Mouse (Mus musculus): ENCODE results near the gene Exoc4. TPM values are rescaled to one million over a fixed set of nuclear protein-coding genes. Genes with fewer than 3 reads are reported as not detected.

The Exoc4 gene
- total and polyA plus RNA-seq, 2 experiments = 3.7 to 28.0 TPM

DNA sequence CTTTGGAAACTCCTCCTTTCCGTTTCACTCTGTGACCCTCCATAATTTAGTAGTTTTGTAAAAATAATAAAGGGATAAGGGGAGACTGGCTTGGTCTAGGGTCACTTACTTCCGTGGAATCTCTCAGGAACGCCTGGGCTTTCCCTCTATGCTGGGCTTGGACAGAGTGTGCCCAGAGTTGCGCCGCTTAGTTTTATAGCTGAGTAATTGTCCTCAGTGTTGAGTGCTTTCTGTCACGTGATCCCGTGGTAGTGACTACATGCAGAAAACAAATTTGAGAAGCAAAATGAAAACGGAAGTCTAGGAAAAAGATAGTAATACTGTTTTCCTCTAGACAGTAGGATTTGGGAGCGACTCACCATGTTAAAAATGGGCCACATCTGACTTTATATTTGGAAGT lies 235.7 kb downstream of the Exoc4 start:
- no peaks in the 10 kb centered on the region for H3K4me1 ChIP-seq (ENCODE audit: control insufficient read depth, insufficient read depth, low read length)
- no peak overlapping the region for H3K27ac ChIP-seq (replicated peaks; ENCODE audit: insufficient read depth, low read depth, low read length)
- H3K4me3 ChIP-seq (ENCODE audit: insufficient read depth, low read depth, low read length) = no peak overlapping the region
- no peak overlapping the region for H3K9ac ChIP-seq (ENCODE audit: low read depth, low read length)
- WGBS = 89% methylated on average over 9 of the region's 9 CpGs
- H3K79me2 ChIP-seq (ENCODE audit: control insufficient read depth, insufficient read depth, low read length) = no peaks in the 10 kb centered on the region
- no peaks in the 10 kb centered on the region for H3K36me3 ChIP-seq (ENCODE audit: control insufficient read depth, insufficient read depth, low read length)
- DNase-seq (ENCODE audit: extremely low read depth, low read depth, low spot score) = peak; percentile 12
- no peak for TF ChIP-seq CTCF (IDR thresholded peaks at IDR 0.05; ENCODE audit: low read depth, low read length)
- no peak for TF ChIP-seq POLR2A (IDR thresholded peaks at IDR 0.05; ENCODE audit: extremely low read depth, insufficient read depth, low read length)
- H3K27me3 ChIP-seq (ENCODE audit: control insufficient read depth, insufficient read depth, low read length) = no peaks in the 10 kb centered on the region

DNA sequence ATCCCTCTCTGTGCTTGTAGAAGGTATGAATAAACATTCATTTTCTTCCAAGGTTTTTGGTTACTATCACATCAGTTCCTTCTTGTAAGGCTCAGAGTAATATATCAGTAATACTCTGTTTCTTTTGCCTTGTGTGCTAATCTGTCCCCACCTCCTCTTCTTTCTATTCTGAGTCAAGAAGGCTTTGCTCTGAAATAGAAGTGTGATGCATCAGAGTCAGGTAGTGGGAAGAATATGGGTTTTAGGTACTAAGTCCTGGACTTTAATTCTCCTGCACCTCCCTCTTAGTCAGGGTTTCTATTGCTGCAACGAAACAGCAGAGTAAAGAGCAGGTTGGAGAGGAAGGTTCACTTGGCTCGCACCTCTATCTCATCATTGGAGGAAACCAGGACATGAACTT lies 240.9 kb downstream of the Exoc4 start:
- Histone ChIP-seq H3K4me3 (ENCODE audit: insufficient read depth, low read depth, low read length) (no peak overlapping the region), H3K4me1 (ENCODE audit: control insufficient read depth, insufficient read depth, low read length) (no peaks in the 10 kb centered on the region), H3K9ac (ENCODE audit: low read depth, low read length) (no peak overlapping the region), H3K27ac (replicated peaks; ENCODE audit: insufficient read depth, low read depth, low read length) (no peak overlapping the region), H3K79me2 (ENCODE audit: control insufficient read depth, insufficient read depth, low read length) (no peaks in the 10 kb centered on the region), H3K36me3 (ENCODE audit: control insufficient read depth, insufficient read depth, low read length) (no peaks in the 10 kb centered on the region), H3K27me3 (ENCODE audit: control insufficient read depth, insufficient read depth, low read length) (no peaks in the 10 kb centered on the region)
- no peak for TF ChIP-seq POLR2A (IDR thresholded peaks at IDR 0.05; ENCODE audit: extremely low read depth, insufficient read depth, low read length)
- TF ChIP-seq CTCF (IDR thresholded peaks at IDR 0.05; ENCODE audit: low read depth, low read length) = no peak
- 89% methylated on average over 2 of the region's 2 CpGs for WGBS
- DNase-seq (ENCODE audit: extremely low read depth, low read depth, low spot score) = no peak

DNA sequence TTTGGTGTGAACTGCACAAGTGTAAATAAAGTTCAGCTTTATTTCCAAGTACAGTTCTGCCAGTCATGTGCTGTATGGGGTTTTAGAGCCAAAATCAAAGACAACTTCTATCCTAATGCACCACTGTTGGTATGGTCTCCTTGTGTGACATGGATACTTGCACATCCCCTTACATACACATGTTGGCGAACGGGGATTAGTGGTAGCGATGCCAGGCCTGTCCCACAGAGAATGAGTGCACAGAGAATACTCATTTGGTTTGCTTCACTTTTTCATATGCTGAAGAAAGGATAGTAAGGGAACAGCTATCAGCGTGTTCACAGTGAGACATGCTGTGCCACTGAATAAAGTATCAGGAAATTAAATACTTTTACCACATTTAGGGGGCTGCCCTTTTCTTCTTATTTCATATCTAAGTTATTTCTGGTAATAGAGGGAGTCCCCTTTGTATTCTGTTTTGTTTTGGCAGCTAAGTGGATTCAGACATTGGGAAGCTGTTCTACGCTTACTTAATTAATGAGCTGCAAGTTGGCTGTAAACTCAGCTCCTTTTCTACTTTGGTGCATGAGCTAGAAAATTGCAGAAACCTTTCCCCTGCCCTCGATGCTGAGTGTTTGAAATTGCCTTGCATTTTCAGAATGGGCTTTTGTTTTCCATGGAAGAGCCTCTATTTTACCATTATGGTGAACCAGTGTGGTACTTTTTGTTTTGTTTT lies 247.4 kb downstream of the Exoc4 start:
- no peak overlapping the region for H3K27ac ChIP-seq (replicated peaks; ENCODE audit: insufficient read depth, low read depth, low read length)
- TF ChIP-seq CTCF (IDR thresholded peaks at IDR 0.05; ENCODE audit: low read depth, low read length) (no peak), POLR2A (IDR thresholded peaks at IDR 0.05; ENCODE audit: extremely low read depth, insufficient read depth, low read length) (no peak)
- 86% methylated on average over 6 of the region's 6 CpGs for WGBS
- H3K79me2 ChIP-seq (ENCODE audit: control insufficient read depth, insufficient read depth, low read length) = no peaks in the 10 kb centered on the region
- no peak for DNase-seq (ENCODE audit: extremely low read depth, low read depth, low spot score)
- H3K9ac ChIP-seq (ENCODE audit: low read depth, low read length) = no peak overlapping the region
- no peaks in the 10 kb centered on the region for H3K27me3 ChIP-seq (ENCODE audit: control insufficient read depth, insufficient read depth, low read length)
- H3K4me1 ChIP-seq (ENCODE audit: control insufficient read depth, insufficient read depth, low read length) = no peaks in the 10 kb centered on the region
- H3K36me3 ChIP-seq (ENCODE audit: control insufficient read depth, insufficient read depth, low read length) = no peaks in the 10 kb centered on the region
- H3K4me3 ChIP-seq (ENCODE audit: insufficient read depth, low read depth, low read length) = no peak overlapping the region

GRCm38 (mm10) chr6:33497348-33497747 lies 248.5 kb downstream of the Exoc4 start:
- no peaks in the 10 kb centered on the region for H3K36me3 ChIP-seq (ENCODE audit: control insufficient read depth, insufficient read depth, low read length)
- H3K4me1 ChIP-seq (ENCODE audit: control insufficient read depth, insufficient read depth, low read length) = no peaks in the 10 kb centered on the region
- no peak overlapping the region for H3K27ac ChIP-seq (replicated peaks; ENCODE audit: insufficient read depth, low read depth, low read length)
- H3K4me3 ChIP-seq (ENCODE audit: insufficient read depth, low read depth, low read length) = no peak overlapping the region
- no peaks in the 10 kb centered on the region for H3K79me2 ChIP-seq (ENCODE audit: control insufficient read depth, insufficient read depth, low read length)
- no peak overlapping the region for H3K9ac ChIP-seq (ENCODE audit: low read depth, low read length)
- TF ChIP-seq POLR2A (IDR thresholded peaks at IDR 0.05; ENCODE audit: extremely low read depth, insufficient read depth, low read length) (no peak), CTCF (IDR thresholded peaks at IDR 0.05; ENCODE audit: low read depth, low read length) (no peak)
- no peak for DNase-seq (ENCODE audit: extremely low read depth, low read depth, low spot score)
- no peaks in the 10 kb centered on the region for H3K27me3 ChIP-seq (ENCODE audit: control insufficient read depth, insufficient read depth, low read length)

GRCm38 (mm10) chr6:33502388-33502787 lies 253.5 kb downstream of the Exoc4 start:
- no peaks in the 10 kb centered on the region for H3K79me2 ChIP-seq (ENCODE audit: control insufficient read depth, insufficient read depth, low read length)

DNA sequence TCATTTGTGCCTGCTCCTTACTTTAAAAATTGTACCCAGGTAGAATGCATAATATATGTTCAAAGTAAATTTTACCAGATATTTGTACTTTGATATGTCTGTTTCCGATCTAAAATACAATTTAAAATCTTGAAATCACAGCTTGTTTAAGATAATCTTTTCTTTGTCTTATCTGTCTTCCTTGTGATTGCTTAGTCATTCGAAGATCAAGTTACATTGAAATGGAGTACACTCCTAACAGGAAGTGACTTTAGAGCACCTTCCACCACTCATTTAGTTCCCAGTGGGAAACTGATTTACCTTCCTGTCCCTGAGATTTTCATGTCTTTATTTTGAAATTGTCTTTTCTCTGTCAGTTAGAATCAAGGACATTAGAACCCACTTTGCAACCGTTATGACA lies 254.5 kb downstream of the Exoc4 start:
- no peak for DNase-seq (ENCODE audit: extremely low read depth, low read depth, low spot score)
- H3K79me2 ChIP-seq (ENCODE audit: control insufficient read depth, insufficient read depth, low read length) = no peaks in the 10 kb centered on the region
- H3K4me3 ChIP-seq (ENCODE audit: insufficient read depth, low read depth, low read length) = no peak overlapping the region
- WGBS = 89% methylated on average over 3 of the region's 3 CpGs
- no peak overlapping the region for H3K9ac ChIP-seq (ENCODE audit: low read depth, low read length)
- TF ChIP-seq CTCF (IDR thresholded peaks at IDR 0.05; ENCODE audit: low read depth, low read length) (no peak), POLR2A (IDR thresholded peaks at IDR 0.05; ENCODE audit: extremely low read depth, insufficient read depth, low read length) (no peak)
- no peaks in the 10 kb centered on the region for H3K27me3 ChIP-seq (ENCODE audit: control insufficient read depth, insufficient read depth, low read length)
- no peaks in the 10 kb centered on the region for H3K4me1 ChIP-seq (ENCODE audit: control insufficient read depth, insufficient read depth, low read length)
- no peaks in the 10 kb centered on the region for H3K36me3 ChIP-seq (ENCODE audit: control insufficient read depth, insufficient read depth, low read length)
- H3K27ac ChIP-seq (replicated peaks; ENCODE audit: insufficient read depth, low read depth, low read length) = no peak overlapping the region

More at GRCm38 (mm10) chr6:33502388-33502787, 253.5 kb downstream of the Exoc4 start:
- Histone ChIP-seq H3K36me3 (ENCODE audit: control insufficient read depth, insufficient read depth, low read length) (no peaks in the 10 kb centered on the region), H3K27ac (replicated peaks; ENCODE audit: insufficient read depth, low read depth, low read length) (no peak overlapping the region), H3K27me3 (ENCODE audit: control insufficient read depth, insufficient read depth, low read length) (no peaks in the 10 kb centered on the region), H3K4me1 (ENCODE audit: control insufficient read depth, insufficient read depth, low read length) (no peaks in the 10 kb centered on the region), H3K9ac (ENCODE audit: low read depth, low read length) (no peak overlapping the region), H3K4me3 (ENCODE audit: insufficient read depth, low read depth, low read length) (no peak overlapping the region)
- DNase-seq (ENCODE audit: extremely low read depth, low read depth, low spot score) = no peak
- 96% methylated on average over 4 of the region's 4 CpGs for WGBS
- no peak for TF ChIP-seq CTCF (IDR thresholded peaks at IDR 0.05; ENCODE audit: low read depth, low read length)
- TF ChIP-seq POLR2A (IDR thresholded peaks at IDR 0.05; ENCODE audit: extremely low read depth, insufficient read depth, low read length) = no peak

All from liver, adult 2 months (tissue).